Mouse (Mus musculus): ENCODE results near the gene Rcn2. TPM values are rescaled to one million over a fixed set of nuclear protein-coding genes. Genes with fewer than 3 reads are reported as not detected.

The Rcn2 gene
- polyA plus RNA-seq, 1 experiment from 2014 or later, result 205 TPM

- DNase-seq (ENCODE audit: low spot score), result no peak
- Histone ChIP-seq H3K27me3 (ENCODE audit: insufficient read depth, poor library complexity, severe bottlenecking) (no peaks in the 10 kb centered on the region), H3K9me3 (no peaks in the 10 kb centered on the region), H3K4me1 (peaks cover 18% of the 10 kb centered on the region), H3K27ac (no peak overlapping the region), H3K4me3 (no peak overlapping the region), H3K36me3 (peaks cover 13% of the 10 kb centered on the region; the same call in 1 of the 2 replicates)
- 30% methylated on average over 2 of the region's 2 CpGs for WGBS
Observed at GRCm38 (mm10) chr9:56072861-56073260, 31.2 kb downstream of the Rcn2 start.

- Histone ChIP-seq H3K4me1 (peaks cover 18% of the 10 kb centered on the region), H3K36me3 (peaks cover 13% of the 10 kb centered on the region; the same call in 1 of the 2 replicates), H3K27ac (peak overlapping the region; percentile 84; the same call in 1 of the 2 replicates), H3K27me3 (ENCODE audit: insufficient read depth, poor library complexity, severe bottlenecking) (no peaks in the 10 kb centered on the region), H3K4me3 (no peak overlapping the region), H3K9me3 (no peaks in the 10 kb centered on the region)
- no peak for DNase-seq (ENCODE audit: low spot score)
- 77% methylated on average over 12 of the region's 12 CpGs for WGBS
Observed at GRCm38 (mm10) chr9:56074863-56075262, 33.2 kb downstream of the Rcn2 start.

GRCm38 (mm10) chr9:56075264-56075663 lies 33.6 kb downstream of the Rcn2 start:
- DNase-seq (ENCODE audit: low spot score), result peak; percentile 89
- Histone ChIP-seq H3K4me1 (peaks cover 18% of the 10 kb centered on the region), H3K4me3 (no peak overlapping the region), H3K9me3 (no peaks in the 10 kb centered on the region), H3K27me3 (ENCODE audit: insufficient read depth, poor library complexity, severe bottlenecking) (no peaks in the 10 kb centered on the region), H3K27ac (peak overlapping the region; percentile 84), H3K36me3 (peaks cover 15% of the 10 kb centered on the region; the same call in 1 of the 2 replicates)
- WGBS, result 8% methylated on average over 4 of the region's 4 CpGs

GRCm38 (mm10) chr9:56075901-56076620 lies 34.4 kb downstream of the Rcn2 start:
- peak overlapping the region; percentile 84 for H3K27ac ChIP-seq
- H3K4me3 ChIP-seq, result no peak overlapping the region
- peaks cover 18% of the 10 kb centered on the region for H3K4me1 ChIP-seq
- no peaks in the 10 kb centered on the region for H3K9me3 ChIP-seq
- DNase-seq (ENCODE audit: low spot score), result no peak
- peaks cover 15% of the 10 kb centered on the region; the same call in 1 of the 2 replicates for H3K36me3 ChIP-seq
- no peaks in the 10 kb centered on the region for H3K27me3 ChIP-seq (ENCODE audit: insufficient read depth, poor library complexity, severe bottlenecking)
- 57% methylated on average over 7 of the region's 7 CpGs for WGBS

DNA sequence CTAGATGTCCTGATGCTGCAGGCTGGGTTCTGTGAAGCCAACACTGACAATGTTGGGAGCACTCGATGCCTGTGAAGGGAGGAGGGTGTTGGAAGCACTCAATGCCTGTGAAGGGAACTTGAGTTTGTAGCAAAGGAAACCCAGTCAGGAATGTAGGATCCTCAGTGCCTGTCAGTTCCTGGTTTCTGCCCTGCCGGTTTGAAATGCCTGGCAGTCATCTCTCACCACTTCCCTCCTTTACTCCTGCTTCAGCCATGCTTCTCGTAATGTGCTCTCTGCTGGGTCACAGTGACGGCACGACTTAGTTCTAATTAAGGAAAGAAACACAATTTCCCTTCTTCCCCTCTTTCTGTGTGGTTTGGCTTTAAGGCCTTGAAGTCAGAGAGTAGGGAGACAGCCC lies 37.9 kb downstream of the Rcn2 start:
- no peak overlapping the region for H3K4me3 ChIP-seq
- no peaks in the 10 kb centered on the region for H3K9me3 ChIP-seq
- WGBS, result 45% methylated on average over 5 of the region's 5 CpGs
- H3K27me3 ChIP-seq (ENCODE audit: insufficient read depth, poor library complexity, severe bottlenecking), result no peaks in the 10 kb centered on the region
- H3K4me1 ChIP-seq, result peaks cover 18% of the 10 kb centered on the region
- no peak for DNase-seq (ENCODE audit: low spot score)
- H3K36me3 ChIP-seq, result 0 out of 2 replicates have a peak, but pooled peaks cover 12% of the 10 kb centered on the region
- H3K27ac ChIP-seq, result no peak overlapping the region

GRCm38 (mm10) chr9:56086524-56086923 lies 44.9 kb downstream of the Rcn2 start:
- H3K36me3 ChIP-seq, result no peaks in the 10 kb centered on the region
- 82% methylated on average over 5 of the region's 5 CpGs for WGBS
- no peak overlapping the region for H3K4me3 ChIP-seq
- H3K27me3 ChIP-seq (ENCODE audit: insufficient read depth, poor library complexity, severe bottlenecking), result peaks cover 3% of the 10 kb centered on the region; the same call in 1 of the 2 replicates
- peaks cover 31% of the 10 kb centered on the region for H3K4me1 ChIP-seq
- no peak overlapping the region for H3K27ac ChIP-seq
- no peaks in the 10 kb centered on the region for H3K9me3 ChIP-seq
- DNase-seq (ENCODE audit: low spot score), result no peak

- no peak for DNase-seq (ENCODE audit: low spot score)
- Histone ChIP-seq H3K9me3 (no peaks in the 10 kb centered on the region), H3K27me3 (ENCODE audit: insufficient read depth, poor library complexity, severe bottlenecking) (peaks cover 3% of the 10 kb centered on the region; the same call in 1 of the 2 replicates), H3K36me3 (no peaks in the 10 kb centered on the region), H3K27ac (peak within 1 kb of the TSS; percentile 82), H3K4me1 (peaks cover 35% of the 10 kb centered on the region), H3K4me3 (peak within 1 kb of the TSS; percentile 33)
- WGBS, result 32% methylated on average over 22 of the region's 22 CpGs
Observed at GRCm38 (mm10) chr9:56089778-56090520, 48.3 kb downstream of the Rcn2 start, which contains the start of gene Pstpip1. Gene Pstpip1 (plus strand): TSS chr9:56089962.

DNA sequence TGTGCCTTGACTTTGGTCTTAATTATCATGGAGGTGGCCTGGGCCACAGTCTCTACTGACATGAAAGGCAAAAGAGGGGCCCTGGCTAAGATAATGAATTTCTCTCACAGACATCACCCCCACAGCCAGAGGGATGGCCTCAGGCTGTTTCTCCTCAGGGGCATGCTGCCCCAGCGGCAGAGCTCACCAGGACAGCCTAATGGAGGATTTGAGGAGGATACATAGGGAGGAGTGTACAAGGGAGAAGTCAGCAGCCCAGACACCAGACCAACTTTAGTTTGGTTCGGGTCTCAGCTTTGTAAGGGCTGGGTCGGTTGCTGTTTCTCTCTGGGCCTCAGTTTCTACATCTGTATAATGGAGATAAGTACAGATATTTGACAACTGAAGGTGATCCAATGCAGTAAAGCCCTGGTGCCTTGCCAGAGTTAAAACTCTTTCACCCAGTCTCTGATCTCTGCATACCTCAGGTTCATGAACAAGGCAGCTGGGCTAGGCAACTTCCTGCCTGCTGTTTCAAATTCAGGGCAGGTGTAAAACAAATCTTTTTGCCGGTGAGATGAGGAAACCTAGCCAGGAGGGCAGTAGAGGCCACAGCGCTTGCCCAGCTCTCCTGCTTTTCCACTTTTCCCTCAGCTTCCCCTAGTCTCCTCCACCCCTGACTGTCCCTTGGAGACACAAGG lies 49.0 kb downstream of the Rcn2 start:
- 0 out of 2 replicates have a peak overlapping the region, but pooled peaks have one; percentile 33 for H3K4me3 ChIP-seq
- 77% methylated on average over 5 of the region's 5 CpGs for WGBS
- no peaks in the 10 kb centered on the region for H3K9me3 ChIP-seq
- no peak for DNase-seq (ENCODE audit: low spot score)
- H3K4me1 ChIP-seq, result peaks cover 31% of the 10 kb centered on the region
- H3K36me3 ChIP-seq, result no peaks in the 10 kb centered on the region
- peaks cover 3% of the 10 kb centered on the region; the same call in 1 of the 2 replicates for H3K27me3 ChIP-seq (ENCODE audit: insufficient read depth, poor library complexity, severe bottlenecking)
- H3K27ac ChIP-seq, result peak overlapping the region; percentile 82

GRCm38 (mm10) chr9:56092102-56092501 lies 50.5 kb downstream of the Rcn2 start:
- H3K9me3 ChIP-seq, result no peaks in the 10 kb centered on the region
- 38% methylated on average over 2 of the region's 2 CpGs for WGBS
- H3K4me3 ChIP-seq, result no peak overlapping the region
- H3K27ac ChIP-seq, result no peak overlapping the region
- H3K36me3 ChIP-seq, result no peaks in the 10 kb centered on the region
- peaks cover 31% of the 10 kb centered on the region for H3K4me1 ChIP-seq
- DNase-seq (ENCODE audit: low spot score), result no peak
- H3K27me3 ChIP-seq (ENCODE audit: insufficient read depth, poor library complexity, severe bottlenecking), result no peaks in the 10 kb centered on the region

DNA sequence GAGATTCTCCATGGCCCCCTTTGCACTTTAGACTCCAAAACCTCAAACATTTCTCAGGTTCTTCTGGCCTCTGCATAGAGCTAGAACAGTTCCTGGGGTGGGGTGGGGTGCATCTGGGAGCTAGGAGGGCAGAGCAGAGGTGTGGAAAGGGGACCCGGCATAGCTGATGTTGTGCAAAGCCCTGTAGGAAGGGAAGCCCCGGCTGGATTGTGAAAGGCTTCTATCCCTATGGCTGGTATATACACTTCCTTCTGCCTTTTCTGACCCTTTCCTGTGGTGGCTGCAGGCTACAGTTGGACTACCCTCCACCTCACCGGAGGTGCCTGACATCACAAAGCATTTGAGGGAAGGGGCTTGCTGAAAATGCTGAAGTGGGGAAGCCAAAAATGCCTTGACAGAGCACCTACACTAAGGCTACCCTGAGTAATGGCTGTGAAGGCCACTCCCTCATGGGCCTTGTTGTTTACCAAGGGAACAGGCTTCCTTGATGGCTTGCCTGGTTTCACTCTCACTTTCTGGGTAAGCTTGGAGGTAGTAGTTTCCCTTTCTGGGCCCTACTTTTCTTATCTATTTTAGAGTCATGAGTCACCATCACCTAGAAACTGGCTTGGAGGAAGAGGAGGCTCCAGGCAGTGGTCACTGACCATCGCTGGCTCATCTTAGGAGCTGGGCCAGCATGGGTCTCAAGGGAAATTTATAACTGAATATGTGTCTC lies 56.1 kb downstream of the Rcn2 start:
- Histone ChIP-seq H3K36me3 (no peaks in the 10 kb centered on the region), H3K27me3 (ENCODE audit: insufficient read depth, poor library complexity, severe bottlenecking) (no peaks in the 10 kb centered on the region), H3K4me1 (no peaks in the 10 kb centered on the region), H3K27ac (no peak overlapping the region), H3K4me3 (no peak overlapping the region), H3K9me3 (no peaks in the 10 kb centered on the region)
- 69% methylated on average over 4 of the region's 4 CpGs for whole genome bisulfite sequencing
- DNase-seq (ENCODE audit: low spot score), result no peak

GRCm38 (mm10) chr9:56100041-56100522 lies 58.4 kb downstream of the Rcn2 start:
- Histone ChIP-seq H3K36me3 (no peaks in the 10 kb centered on the region), H3K4me1 (peaks cover 6% of the 10 kb centered on the region; the same call in 1 of the 2 replicates), H3K4me3 (no peak overlapping the region), H3K27ac (no peak overlapping the region), H3K27me3 (ENCODE audit: insufficient read depth, poor library complexity, severe bottlenecking) (no peaks in the 10 kb centered on the region), H3K9me3 (no peaks in the 10 kb centered on the region)
- 78% methylated on average over 7 of the region's 7 CpGs for WGBS
- DNase-seq (ENCODE audit: low spot score), result no peak

DNA sequence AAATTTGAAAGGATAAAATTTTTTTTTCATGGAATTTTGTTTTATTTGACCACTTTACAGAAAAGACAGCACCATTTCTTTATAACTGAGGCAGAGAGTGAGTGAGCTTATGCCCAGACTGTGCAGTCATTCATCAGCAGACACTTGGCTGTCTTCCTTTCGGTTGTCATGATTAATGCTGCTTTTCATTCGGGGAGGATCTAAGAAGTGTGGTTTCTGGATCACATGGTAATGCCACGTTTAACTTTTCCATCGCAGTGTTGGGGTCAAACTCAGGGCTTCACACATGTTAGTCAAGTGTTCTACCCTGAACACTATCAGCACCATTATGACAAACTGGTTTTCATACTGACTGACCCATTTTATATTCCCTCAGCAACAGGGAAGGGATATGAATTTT lies 59.4 kb downstream of the Rcn2 start:
- 63% methylated on average over 4 of the region's 4 CpGs for WGBS
- no peaks in the 10 kb centered on the region for H3K9me3 ChIP-seq

More for the DNA sequence above, 59.4 kb downstream of the Rcn2 start:
- H3K4me1 ChIP-seq, result peaks cover 6% of the 10 kb centered on the region; the same call in 1 of the 2 replicates
- H3K27ac ChIP-seq, result no peak overlapping the region
- no peak for DNase-seq (ENCODE audit: low spot score)
- no peaks in the 10 kb centered on the region for H3K27me3 ChIP-seq (ENCODE audit: insufficient read depth, poor library complexity, severe bottlenecking)
- H3K4me3 ChIP-seq, result no peak overlapping the region
- no peaks in the 10 kb centered on the region for H3K36me3 ChIP-seq

Measured in heart, embryonic 10.5 days (tissue).